Mouse (Mus musculus) ovary, postnatal 14 days (tissue): ENCODE data around the gene Slc30a3.
"Not testable (repeated sequence)": the region's sequence is repeated elsewhere in the genome, so short reads cannot be mapped to it uniquely, and the experiment has no call there.

Source experiments
- DNase-seq: peaks from one replicate; pipeline ENCODE4 v3.0.0; 2022; ENCODE audit warnings: low spot score

Slc30a3 gene

DNA sequence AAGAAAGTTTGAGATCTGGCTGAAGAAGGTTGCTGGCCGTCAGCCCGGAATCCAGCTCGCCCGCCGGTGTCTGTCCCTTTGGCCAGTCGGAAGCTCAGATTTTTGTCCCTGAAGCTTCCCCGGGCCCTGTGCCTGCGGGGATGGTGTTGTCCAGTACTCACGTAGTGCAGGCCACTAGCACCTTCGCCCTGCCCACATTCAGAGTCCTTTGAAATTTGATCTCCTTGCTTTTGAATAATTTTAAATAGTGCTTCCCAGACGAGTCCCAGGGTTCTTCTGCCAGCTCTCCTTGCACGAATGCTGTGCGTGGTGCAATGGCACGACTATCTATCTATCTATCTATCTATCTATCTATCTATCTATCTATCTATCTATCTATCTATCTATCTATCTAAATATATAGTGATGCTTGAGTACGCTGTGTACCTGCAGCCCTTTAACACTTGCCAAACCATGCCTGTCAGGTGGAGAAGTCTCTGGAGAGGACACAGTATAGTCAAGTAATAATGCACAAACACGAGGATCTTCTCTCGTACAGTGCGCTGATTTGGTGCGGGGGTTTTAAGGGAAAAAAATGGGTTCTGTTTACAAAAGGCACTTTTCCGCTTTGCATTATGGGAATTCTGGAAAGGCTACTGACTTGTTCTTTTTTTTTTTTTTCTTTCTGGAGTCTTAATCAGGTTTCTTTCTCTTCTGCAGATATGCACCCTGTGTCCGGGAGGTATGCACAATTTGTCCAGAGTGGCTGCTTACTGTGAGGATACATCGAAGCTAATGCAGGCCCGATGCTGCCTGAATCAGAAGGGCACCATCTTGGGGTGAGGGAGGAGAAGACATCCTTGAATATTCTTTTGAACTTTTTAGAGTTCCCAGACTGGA, 59.0 kb downstream of the Slc30a3 start, which contains the start of gene Slc5a6:
TSS of gene Slc5a6 (minus strand) at position 162 of the 879 bp plus-strand sequence.
- DNase-seq: peak; percentile 24

DNA sequence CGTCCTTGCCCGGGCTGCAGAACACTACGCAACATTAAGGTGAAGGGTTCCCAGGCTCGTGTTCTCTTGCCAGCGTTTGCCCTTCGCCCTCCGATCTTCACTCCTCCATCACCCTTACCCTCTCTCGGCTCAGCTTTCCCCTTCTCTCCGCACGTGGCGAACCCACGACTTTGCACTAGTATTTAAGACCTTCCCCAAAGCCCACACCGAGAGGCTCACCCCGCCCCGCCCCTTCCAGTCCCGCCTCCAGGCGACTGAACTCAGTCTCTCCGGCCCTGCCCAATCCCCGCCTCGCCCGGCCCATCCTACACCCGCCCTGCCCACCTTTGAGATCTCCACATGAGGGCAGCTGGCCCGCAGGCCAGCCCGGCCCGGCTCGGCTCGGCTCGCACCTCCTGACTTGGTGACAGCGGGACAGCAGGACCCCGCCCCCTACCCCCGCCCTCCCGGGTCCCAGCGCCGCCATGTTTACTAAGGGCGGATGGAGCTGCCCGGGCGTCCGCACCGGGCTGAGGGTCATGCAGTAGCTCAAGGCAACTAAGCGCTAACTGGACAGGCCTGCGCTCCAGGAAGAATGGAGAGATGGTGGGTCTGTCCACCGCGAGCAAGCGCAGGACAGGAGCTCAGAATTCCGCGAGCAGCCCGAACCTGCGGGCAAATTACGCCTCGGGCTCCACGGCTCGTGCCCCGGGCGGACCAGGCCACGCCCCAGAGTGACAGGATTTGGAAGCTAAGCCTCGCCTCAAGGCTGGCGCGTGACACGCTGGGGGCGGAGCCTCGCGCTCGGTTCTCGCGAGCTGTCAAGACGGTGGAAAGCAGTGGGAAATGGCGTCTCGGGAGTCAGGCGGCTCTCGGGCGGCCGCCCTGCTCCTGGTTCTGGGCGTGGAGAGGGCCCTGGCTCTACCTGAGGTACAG, 59.9 kb downstream of the Slc30a3 start, which contains the start of gene Atraid:
TSS of gene Atraid (plus strand) at position 465 of the 915 bp plus-strand sequence.
- peak; percentile 98 for DNase-seq

DNA sequence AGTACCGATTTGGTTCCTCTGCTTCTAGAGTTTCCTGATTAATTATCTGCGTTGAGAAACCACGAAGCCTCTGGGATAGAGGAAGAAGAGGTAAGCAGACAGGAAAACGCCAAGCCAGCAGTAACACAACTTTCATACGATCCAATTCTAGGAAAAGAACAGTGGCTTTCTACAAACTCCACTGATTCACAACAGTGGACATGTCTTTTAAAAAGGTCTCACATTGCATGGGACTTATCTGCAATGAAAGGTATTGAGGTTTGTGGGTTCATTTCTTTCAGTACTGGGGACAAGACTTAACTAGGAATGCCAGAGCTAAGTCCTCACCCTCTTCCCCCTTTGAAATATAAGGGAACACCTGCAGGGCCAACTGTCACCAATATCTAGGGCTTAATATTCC, 61.0 kb downstream of the Slc30a3 start:
- DNase-seq: no peak

DNA sequence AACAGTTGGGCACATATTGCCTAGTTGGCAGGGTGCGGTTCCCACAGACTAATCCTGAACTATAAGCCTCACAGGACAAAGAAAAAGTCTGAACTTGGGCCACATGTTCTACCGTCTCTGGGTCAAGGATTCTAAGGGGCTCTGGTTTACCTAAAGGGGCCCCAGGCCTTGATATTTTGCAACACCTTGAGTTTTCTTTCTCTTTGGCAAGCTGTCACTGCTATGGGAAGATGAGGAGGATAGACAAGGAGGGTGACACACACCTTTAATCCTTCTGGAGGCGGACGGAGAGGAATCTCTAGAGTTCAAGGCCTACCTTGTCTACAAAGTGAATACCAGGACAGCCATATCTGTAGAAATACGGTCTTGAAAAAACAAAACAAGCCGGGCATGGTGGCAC, 61.6 kb downstream of the Slc30a3 start:
- DNase-seq: no peak

DNA sequence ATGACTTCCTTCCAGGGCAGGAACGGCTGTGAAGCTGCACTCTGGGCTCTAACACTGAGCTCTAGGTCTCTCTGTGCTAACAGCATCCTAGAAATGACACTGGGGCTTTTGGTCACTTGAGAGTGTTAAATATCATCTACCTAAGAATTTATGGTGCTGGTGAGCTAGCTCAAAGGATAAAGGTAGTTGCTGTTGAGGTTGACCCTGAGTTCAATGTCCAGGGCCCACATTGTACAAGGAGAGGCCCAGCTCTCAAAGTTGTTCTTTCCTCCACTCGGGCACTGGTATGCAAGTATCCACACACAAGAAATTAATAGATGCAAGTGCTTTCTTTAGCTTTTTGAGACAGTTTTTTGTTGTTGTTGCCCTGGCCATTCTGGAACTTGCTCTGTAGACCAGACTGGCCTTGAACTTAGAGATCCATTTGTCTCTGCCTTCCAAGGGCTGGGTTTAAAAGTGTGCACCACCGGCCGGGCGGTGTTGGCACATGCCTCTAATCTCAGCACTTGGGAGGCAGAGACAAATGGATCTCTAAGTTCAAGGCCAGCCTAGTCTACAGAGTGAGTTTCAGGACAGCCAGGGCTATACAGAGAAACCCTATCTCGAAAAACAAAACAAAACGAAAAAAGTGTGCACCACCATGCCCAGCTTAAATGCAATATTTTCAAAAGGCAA, 69.7 kb downstream of the Slc30a3 start:
- no peak for DNase-seq

DNA sequence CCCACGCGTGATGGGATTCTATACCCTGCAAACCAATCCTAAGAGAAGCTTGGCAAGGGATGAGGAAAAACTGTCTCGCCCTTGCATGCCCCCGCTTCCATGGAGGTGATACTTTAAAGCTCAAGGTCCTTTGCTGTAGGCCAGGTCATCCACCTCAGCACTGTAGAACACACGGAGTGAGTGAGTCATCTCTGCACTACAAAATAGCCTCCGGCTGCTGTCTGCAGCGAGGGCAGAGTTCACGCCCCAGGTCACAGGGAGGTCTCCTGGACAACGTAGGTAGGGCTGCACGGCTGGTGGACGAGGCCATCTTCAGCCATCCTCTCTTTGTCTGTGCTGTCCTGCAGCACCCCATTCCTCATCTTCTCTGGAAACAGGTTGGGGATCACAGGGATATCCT, 71.5 kb downstream of the Slc30a3 start:
- not testable (repeated sequence) for DNase-seq
